Mouse (Mus musculus): Measurements from ENCODE around the gene Cdca3. TPM values are rescaled to one million over a fixed set of nuclear protein-coding genes. Genes with fewer than 3 reads are reported as not detected.
"Not testable (repeated sequence)": the region's sequence is repeated elsewhere in the genome, so short reads cannot be mapped to it uniquely, and the experiment has no call there.

Cdca3 gene
- polyA plus RNA-seq, 1 experiment from 2014 or later, result 85.1 TPM

DNA sequence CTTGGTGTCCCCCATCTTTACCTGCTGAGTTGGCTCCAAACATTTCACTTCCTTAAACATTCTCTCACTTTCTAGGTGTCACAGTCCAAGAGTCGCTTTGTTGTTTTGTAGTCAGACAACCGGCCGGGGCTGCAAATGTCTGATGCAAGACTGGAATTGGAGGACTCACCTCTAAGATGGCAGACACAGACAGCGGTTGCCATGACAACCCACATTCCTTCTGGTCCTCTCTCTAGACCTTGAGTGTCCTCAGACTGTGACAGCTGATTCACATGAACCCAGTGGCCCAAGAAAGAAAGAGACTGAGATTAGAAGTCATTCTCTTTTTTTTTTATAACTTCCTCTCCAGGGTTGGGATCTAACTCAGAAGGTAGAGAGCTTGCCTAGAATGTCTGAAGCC is 39.8 kb upstream of the Cdca3 start:
- TF ChIP-seq CTCF (IDR thresholded peaks at IDR 0.05; ENCODE audit: low read depth), result no peak
- WGBS, result 75% methylated on average over 4 of the region's 4 CpGs
- no peaks in the 10 kb centered on the region for H3K27me3 ChIP-seq (ENCODE audit: insufficient read depth, low read length)
- H3K27ac ChIP-seq, result 0 out of 2 replicates have a peak overlapping the region, but pooled peaks have one; percentile 21
- DNase-seq (ENCODE audit: low spot score), result no peak
- no peaks in the 10 kb centered on the region for H3K4me1 ChIP-seq (replicated peaks; ENCODE audit: insufficient read depth, low read length)
- no peak overlapping the region for H3K4me2 ChIP-seq (ENCODE audit: low read length)
- 0 out of 2 replicates have a peak, but pooled peaks have one; percentile 27 for ATAC-seq (replicated peaks; ENCODE audit: low FRiP score, low read depth)
- no peak overlapping the region for H3K9ac ChIP-seq (ENCODE audit: low read depth, low read length)
- no peaks in the 10 kb centered on the region for H3K36me3 ChIP-seq (ENCODE audit: insufficient read depth, low read length)
- H3K9me3 ChIP-seq (replicated peaks; ENCODE audit: low read length), result no peaks in the 10 kb centered on the region
- no peak overlapping the region for H3K4me3 ChIP-seq (replicated peaks; ENCODE audit: low read depth, low read length)

DNA sequence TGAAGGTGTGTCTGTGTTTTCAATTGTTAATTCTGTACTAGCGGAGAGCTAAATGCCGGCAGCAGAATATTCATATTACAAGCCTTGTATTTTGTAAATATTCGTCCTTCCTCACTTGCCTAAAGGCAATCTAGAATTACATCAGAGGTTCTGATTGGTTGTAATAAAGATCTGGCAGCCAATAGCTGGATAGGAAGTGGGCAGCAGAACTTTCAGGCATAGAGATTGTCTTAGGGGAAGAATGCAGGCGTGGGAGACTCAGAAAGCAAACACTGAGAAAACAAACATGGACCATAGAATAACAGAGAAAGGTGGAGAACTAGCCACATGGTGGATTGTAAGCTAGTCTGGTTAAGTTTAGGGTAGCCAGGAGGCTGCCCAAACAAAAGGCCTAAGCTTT is 39.2 kb upstream of the Cdca3 start:
- 29% methylated on average over 4 of the region's 4 CpGs for WGBS
- 0 out of 2 replicates have a peak, but pooled peaks have one; percentile 23 for ATAC-seq (replicated peaks; ENCODE audit: low FRiP score, low read depth)

DNA sequence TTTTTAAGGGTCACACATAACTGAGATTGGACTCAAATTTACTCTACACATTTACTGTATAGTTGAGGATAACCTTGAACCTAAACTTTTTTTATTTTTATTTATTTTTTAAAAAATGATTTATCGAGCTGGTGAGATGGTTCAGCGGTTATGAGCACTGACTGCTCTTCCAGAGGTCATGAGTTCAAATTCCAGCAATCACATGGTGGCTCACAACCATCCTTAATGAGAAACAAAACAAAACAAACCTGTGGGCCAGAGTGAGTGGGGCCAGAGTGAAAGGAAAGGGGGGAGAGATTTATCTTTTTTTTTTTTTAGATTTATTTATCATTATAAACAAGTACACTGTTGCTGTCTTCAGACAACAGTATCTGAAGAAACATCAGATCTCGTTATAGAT is 37.4 kb upstream of the Cdca3 start:
- H3K27me3 ChIP-seq (ENCODE audit: insufficient read depth, low read length), result no peaks in the 10 kb centered on the region
- no peak for TF ChIP-seq CTCF (IDR thresholded peaks at IDR 0.05; ENCODE audit: low read depth)
- no peak overlapping the region for H3K9ac ChIP-seq (ENCODE audit: low read depth, low read length)
- WGBS, result 76% methylated on average over 3 of the region's 3 CpGs
- H3K9me3 ChIP-seq (replicated peaks; ENCODE audit: low read length), result no peaks in the 10 kb centered on the region
- no peaks in the 10 kb centered on the region for H3K36me3 ChIP-seq (ENCODE audit: insufficient read depth, low read length)
- DNase-seq (ENCODE audit: low spot score), result no peak
- H3K4me1 ChIP-seq (replicated peaks; ENCODE audit: insufficient read depth, low read length), result no peaks in the 10 kb centered on the region
- no peak overlapping the region for H3K4me2 ChIP-seq (ENCODE audit: low read length)
- no peak overlapping the region for H3K4me3 ChIP-seq (replicated peaks; ENCODE audit: low read depth, low read length)
- H3K27ac ChIP-seq, result no peak overlapping the region
- no peak for ATAC-seq (replicated peaks; ENCODE audit: low FRiP score, low read depth)

More for the DNA sequence above, 39.2 kb upstream of the Cdca3 start:
- Histone ChIP-seq H3K36me3 (ENCODE audit: insufficient read depth, low read length) (no peaks in the 10 kb centered on the region), H3K4me2 (ENCODE audit: low read length) (no peak overlapping the region), H3K27me3 (ENCODE audit: insufficient read depth, low read length) (no peaks in the 10 kb centered on the region), H3K9ac (ENCODE audit: low read depth, low read length) (no peak overlapping the region), H3K4me1 (replicated peaks; ENCODE audit: insufficient read depth, low read length) (no peaks in the 10 kb centered on the region), H3K9me3 (replicated peaks; ENCODE audit: low read length) (no peaks in the 10 kb centered on the region), H3K4me3 (replicated peaks; ENCODE audit: low read depth, low read length) (no peak overlapping the region), H3K27ac (peak overlapping the region; percentile 50; the same call in 1 of the 2 replicates)
- peak; percentile 89 for DNase-seq (ENCODE audit: low spot score)
- TF ChIP-seq CTCF (IDR thresholded peaks at IDR 0.05; ENCODE audit: low read depth), result no peak

DNA sequence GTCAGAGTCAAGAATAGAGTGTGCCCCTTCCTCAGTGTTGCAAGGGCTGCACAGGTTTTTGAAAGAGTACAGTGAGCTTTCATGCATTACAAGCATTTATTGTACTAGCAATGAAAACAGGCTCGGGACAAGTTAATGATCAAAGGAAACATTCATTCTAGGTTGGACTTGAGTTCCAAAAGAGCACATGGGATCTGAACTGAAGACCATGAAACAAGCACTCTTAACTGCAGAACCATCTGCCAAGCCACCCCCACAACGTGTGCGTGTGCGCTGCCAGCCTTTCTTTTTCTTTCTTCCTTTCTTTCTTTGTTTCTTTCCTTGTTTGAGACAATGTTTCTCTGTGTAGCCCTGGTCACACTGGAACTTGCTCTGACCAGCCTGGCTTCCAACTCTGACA is 33.6 kb upstream of the Cdca3 start:
- 54% methylated on average over 4 of the region's 4 CpGs for WGBS
- no peaks in the 10 kb centered on the region for H3K36me3 ChIP-seq (ENCODE audit: insufficient read depth, low read length)
- no peak for DNase-seq (ENCODE audit: low spot score)
- peak; percentile 59; the same call in 1 of the 2 replicates for ATAC-seq (replicated peaks; ENCODE audit: low FRiP score, low read depth)
- no peaks in the 10 kb centered on the region for H3K9me3 ChIP-seq (replicated peaks; ENCODE audit: low read length)
- no peak for TF ChIP-seq CTCF (IDR thresholded peaks at IDR 0.05; ENCODE audit: low read depth)
- H3K27me3 ChIP-seq (ENCODE audit: insufficient read depth, low read length), result no peaks in the 10 kb centered on the region
- H3K4me3 ChIP-seq (replicated peaks; ENCODE audit: low read depth, low read length), result no peak overlapping the region
- no peaks in the 10 kb centered on the region for H3K4me1 ChIP-seq (replicated peaks; ENCODE audit: insufficient read depth, low read length)
- H3K27ac ChIP-seq, result peak overlapping the region; percentile 78; the same call in 1 of the 2 replicates
- no peak overlapping the region for H3K9ac ChIP-seq (ENCODE audit: low read depth, low read length)
- H3K4me2 ChIP-seq (ENCODE audit: low read length), result no peak overlapping the region

DNA sequence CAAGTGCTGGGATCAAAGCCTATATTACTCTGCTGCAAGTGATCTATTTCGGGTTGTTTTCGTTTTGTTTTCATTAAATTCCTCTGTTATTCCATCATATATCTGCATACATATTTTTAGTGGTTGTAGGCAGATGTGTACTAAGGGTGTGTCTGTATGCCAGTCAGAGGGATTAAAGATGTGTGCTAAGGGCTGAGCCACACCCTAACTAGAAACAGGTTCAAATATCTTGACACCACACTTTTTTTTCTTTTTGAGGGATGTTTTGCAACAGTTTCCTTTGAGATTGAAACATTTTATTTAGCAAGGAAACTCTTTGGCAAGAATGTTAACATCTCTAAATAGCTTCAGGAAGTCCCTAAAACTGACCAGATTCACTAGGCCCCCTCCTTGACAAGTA is 33.1 kb upstream of the Cdca3 start:
- no peak overlapping the region for H3K4me2 ChIP-seq (ENCODE audit: low read length)
- H3K27me3 ChIP-seq (ENCODE audit: insufficient read depth, low read length), result no peaks in the 10 kb centered on the region
- 79% methylated on average over 2 of the region's 2 CpGs for WGBS
- H3K4me1 ChIP-seq (replicated peaks; ENCODE audit: insufficient read depth, low read length), result no peaks in the 10 kb centered on the region
- TF ChIP-seq CTCF (IDR thresholded peaks at IDR 0.05; ENCODE audit: low read depth), result no peak
- peak overlapping the region; percentile 78; the same call in 1 of the 2 replicates for H3K27ac ChIP-seq
- H3K4me3 ChIP-seq (replicated peaks; ENCODE audit: low read depth, low read length), result no peak overlapping the region
- no peaks in the 10 kb centered on the region for H3K36me3 ChIP-seq (ENCODE audit: insufficient read depth, low read length)
- H3K9me3 ChIP-seq (replicated peaks; ENCODE audit: low read length), result no peaks in the 10 kb centered on the region
- H3K9ac ChIP-seq (ENCODE audit: low read depth, low read length), result no peak overlapping the region
- no peak for ATAC-seq (replicated peaks; ENCODE audit: low FRiP score, low read depth)
- no peak for DNase-seq (ENCODE audit: low spot score)

DNA sequence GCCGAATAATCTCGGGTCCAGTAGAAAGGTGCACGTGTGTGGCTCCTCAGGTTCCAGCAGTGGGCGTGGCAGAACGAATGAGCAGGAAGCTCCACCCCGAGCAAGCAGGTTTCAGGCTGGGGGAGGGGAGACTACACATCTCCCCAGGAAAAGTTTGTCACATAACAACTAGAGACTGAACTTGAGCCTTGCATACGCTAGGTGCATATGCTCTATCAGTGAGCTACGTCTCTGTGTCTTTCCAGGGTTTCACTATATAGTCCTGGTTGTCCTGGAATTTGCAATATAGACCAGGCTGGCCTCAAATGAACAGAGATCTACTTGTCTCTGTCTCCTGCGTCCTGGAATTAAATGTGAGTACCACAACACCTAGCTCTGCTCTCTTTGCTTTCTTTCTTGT is 26.9 kb upstream of the Cdca3 start:
- not testable (repeated sequence) for H3K9ac ChIP-seq (ENCODE audit: low read depth, low read length); DNase-seq (ENCODE audit: low spot score); H3K36me3 ChIP-seq (ENCODE audit: insufficient read depth, low read length); ATAC-seq (replicated peaks; ENCODE audit: low FRiP score, low read depth); H3K4me1 ChIP-seq (replicated peaks; ENCODE audit: insufficient read depth, low read length); H3K4me3 ChIP-seq (replicated peaks; ENCODE audit: low read depth, low read length); H3K27me3 ChIP-seq (ENCODE audit: insufficient read depth, low read length); H3K9me3 ChIP-seq (replicated peaks; ENCODE audit: low read length)
- 22% methylated on average over 4 of the region's 9 CpGs for WGBS
- Histone ChIP-seq H3K4me2 (ENCODE audit: low read length) (peak overlapping the region; percentile 31), H3K27ac (peak overlapping the region; percentile 47; the same call in 1 of the 2 replicates)

DNA sequence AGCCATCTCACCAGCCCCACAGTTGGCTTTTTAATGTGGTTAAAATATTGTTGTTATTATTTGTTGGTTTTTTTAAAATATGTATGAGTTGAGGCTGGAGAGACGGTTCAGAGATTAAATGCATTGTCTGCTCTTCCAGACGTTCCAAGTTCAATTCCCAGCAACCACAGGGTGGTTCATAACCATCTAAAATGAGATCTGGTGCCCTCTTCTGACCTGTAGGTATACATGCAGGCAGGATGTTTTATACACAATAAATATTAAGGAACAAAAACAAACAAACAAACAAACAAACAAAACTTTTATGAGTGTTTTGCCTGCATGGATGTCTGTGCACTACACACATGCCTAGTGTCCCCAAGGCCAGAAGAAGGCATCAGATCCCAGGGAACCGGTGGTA is 26.3 kb upstream of the Cdca3 start:
- H3K9ac ChIP-seq (ENCODE audit: low read depth, low read length), result no peak overlapping the region
- DNase-seq (ENCODE audit: low spot score) (no peak), ATAC-seq (replicated peaks; ENCODE audit: low FRiP score, low read depth) (no peak)
- H3K4me1 ChIP-seq (replicated peaks; ENCODE audit: insufficient read depth, low read length), result peaks cover 7% of the 10 kb centered on the region; the same call in 1 of the 2 replicates
- 85% methylated on average over 3 of the region's 3 CpGs for WGBS
- H3K4me2 ChIP-seq (ENCODE audit: low read length), result no peak overlapping the region
- H3K27me3 ChIP-seq (ENCODE audit: insufficient read depth, low read length), result no peaks in the 10 kb centered on the region
- no peak overlapping the region for H3K4me3 ChIP-seq (replicated peaks; ENCODE audit: low read depth, low read length)
- no peaks in the 10 kb centered on the region for H3K36me3 ChIP-seq (ENCODE audit: insufficient read depth, low read length)
- H3K27ac ChIP-seq, result no peak overlapping the region
- H3K9me3 ChIP-seq (replicated peaks; ENCODE audit: low read length), result no peaks in the 10 kb centered on the region
- peak; percentile 19 for TF ChIP-seq CTCF (IDR thresholded peaks at IDR 0.05; ENCODE audit: low read depth)

DNA sequence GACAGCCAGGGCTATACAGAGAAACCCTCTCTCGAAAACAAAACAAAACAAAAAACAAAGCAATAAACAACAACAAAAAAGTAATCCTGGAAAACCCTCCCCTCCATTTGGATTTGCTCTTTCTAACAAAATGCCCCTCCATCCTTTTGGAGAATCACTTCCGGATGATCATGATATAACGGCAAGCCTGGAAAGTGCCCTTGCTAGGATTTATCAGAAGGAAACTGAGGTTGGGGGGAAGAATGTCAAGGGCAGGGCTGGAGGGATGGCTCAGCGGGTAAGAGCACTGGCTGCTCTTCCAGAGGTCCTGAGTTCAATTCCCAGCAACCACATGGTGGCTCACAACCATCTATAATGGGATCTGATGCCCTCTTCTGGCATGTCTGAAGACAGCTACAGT is 25.7 kb upstream of the Cdca3 start:
- H3K36me3 ChIP-seq (ENCODE audit: insufficient read depth, low read length); H3K4me3 ChIP-seq (replicated peaks; ENCODE audit: low read depth, low read length); H3K9me3 ChIP-seq (replicated peaks; ENCODE audit: low read length); DNase-seq (ENCODE audit: low spot score); ATAC-seq (replicated peaks; ENCODE audit: low FRiP score, low read depth); H3K4me2 ChIP-seq (ENCODE audit: low read length); H3K27ac ChIP-seq; H3K4me1 ChIP-seq (replicated peaks; ENCODE audit: insufficient read depth, low read length); H3K9ac ChIP-seq (ENCODE audit: low read depth, low read length); H3K27me3 ChIP-seq (ENCODE audit: insufficient read depth, low read length): not testable (repeated sequence)
- WGBS, result 94% methylated on average over 4 of the region's 4 CpGs
